Comparison of ENCODE assay signal across 17 mouse cellular contexts in the genomic region with DNA sequence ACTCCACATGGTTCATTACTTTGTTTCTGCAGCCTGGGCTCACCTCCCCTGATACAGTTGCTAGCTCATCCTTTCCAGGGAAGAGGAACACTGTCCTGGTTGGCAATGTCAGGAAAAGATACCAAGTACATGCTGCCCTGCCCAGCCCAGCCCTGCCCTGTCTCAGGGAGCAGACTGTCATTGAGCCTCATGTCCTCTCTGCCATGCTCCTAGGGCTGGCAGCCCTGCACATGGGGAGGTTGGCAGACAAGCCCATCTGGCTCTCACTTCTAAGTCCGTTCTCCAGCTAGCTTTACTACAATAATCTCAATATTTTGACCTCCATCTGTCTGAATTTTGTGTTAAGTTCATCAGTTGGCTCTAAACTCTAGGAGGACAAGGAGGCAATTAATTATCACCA.
A peak's percentile ranks its signal among the peaks of the same experiment; 100 is the strongest.
DNase-seq lines count a peak whose midpoint lies in the region; ATAC-seq and TF ChIP-seq lines count a peak whose summit lies in the region.
"Had no signal": no experiment of that assay in that cellular context is flagged by ENCODE, and none has a peak within 500 bp of the region (broad histone marks: within the 10 kb centered on the region; RNA-seq: fewer than 3 reads in every experiment).

No protein-coding gene starts in this region.

- WGBS in hindbrain, embryonic 16.5 days: 56% methylated on average over 1 of the region's 1 CpGs
- 73% methylated on average over 1 of the region's 1 CpGs for WGBS in hindbrain, embryonic 10.5 days
- 84% methylated on average over 1 of the region's 1 CpGs for WGBS in midbrain, postnatal 0 days
- WGBS in midbrain, embryonic 16.5 days: 80% methylated on average over 1 of the region's 1 CpGs
- 3% methylated on average over 1 of the region's 1 CpGs for WGBS in cerebellum, adult 2 months
- WGBS in forebrain, embryonic 16.5 days: 33% methylated on average over 1 of the region's 1 CpGs
- WGBS in limb, embryonic 10.5 days: 85% methylated on average over 1 of the region's 1 CpGs

- no peaks in the 10 kb centered on the region for H3K36me3 ChIP-seq in hindbrain, embryonic 16.5 days (ENCODE audit: control insufficient read depth, insufficient read depth, low read length)
- no peaks in the 10 kb centered on the region for H3K36me3 ChIP-seq in hindbrain, embryonic 10.5 days
- H3K36me3 ChIP-seq in midbrain, postnatal 0 days (ENCODE audit: insufficient read depth, low read length): no peaks in the 10 kb centered on the region
- H3K36me3 ChIP-seq in midbrain, embryonic 16.5 days (ENCODE audit: control insufficient read depth, insufficient read depth, low read length): no peaks in the 10 kb centered on the region
- H3K36me3 ChIP-seq in forebrain, embryonic 16.5 days (ENCODE audit: control insufficient read depth, insufficient read depth): no peaks in the 10 kb centered on the region
- no peaks in the 10 kb centered on the region for H3K36me3 ChIP-seq in limb, embryonic 10.5 days
- H3K36me3 ChIP-seq: G1E; limb, embryonic 12.5 days; liver, embryonic 15.5 days; midbrain, embryonic 10.5 days; neural tube, embryonic 15.5 days had no signal

- TF ChIP-seq POLR2A in cerebellum, adult 2 months (IDR thresholded peaks at IDR 0.05; ENCODE audit: borderline replicate concordance, insufficient read depth, low read length): no peak

- H3K27me3 ChIP-seq in hindbrain, embryonic 16.5 days (replicated peaks; ENCODE audit: control insufficient read depth, insufficient read depth, low read length): no peaks in the 10 kb centered on the region
- no peaks in the 10 kb centered on the region for H3K27me3 ChIP-seq in hindbrain, embryonic 10.5 days (ENCODE audit: insufficient read depth, poor library complexity, severe bottlenecking)
- H3K27me3 ChIP-seq in midbrain, postnatal 0 days (ENCODE audit: insufficient read depth, low read length): no peaks in the 10 kb centered on the region
- H3K27me3 ChIP-seq in midbrain, embryonic 16.5 days (ENCODE audit: control insufficient read depth, insufficient read depth, low read depth, low read length): no peaks in the 10 kb centered on the region
- no peaks in the 10 kb centered on the region for H3K27me3 ChIP-seq in cerebellum, adult 2 months (ENCODE audit: control insufficient read depth, insufficient read depth, low read length)
- no peaks in the 10 kb centered on the region for H3K27me3 ChIP-seq in forebrain, embryonic 16.5 days (replicated peaks; ENCODE audit: control insufficient read depth, insufficient read depth, low read length)
- H3K27me3 ChIP-seq in limb, embryonic 10.5 days (ENCODE audit: low read depth, poor library complexity, severe bottlenecking): no peaks in the 10 kb centered on the region
- H3K27me3 ChIP-seq: limb, embryonic 12.5 days; liver, embryonic 15.5 days; neural tube, embryonic 15.5 days had no signal

- H3K27ac ChIP-seq in hindbrain, embryonic 16.5 days (ENCODE audit: low read depth, low read length): no peak overlapping the region
- no peak overlapping the region for H3K27ac ChIP-seq in hindbrain, embryonic 10.5 days
- H3K27ac ChIP-seq in midbrain, postnatal 0 days (ENCODE audit: low read depth, low read length): no peak overlapping the region
- H3K27ac ChIP-seq in midbrain, embryonic 16.5 days (ENCODE audit: low read length): no peak overlapping the region
- H3K27ac ChIP-seq in cerebellum, adult 2 months (ENCODE audit: insufficient read depth, low read length): no peak overlapping the region
- H3K27ac ChIP-seq in forebrain, embryonic 16.5 days (ENCODE audit: low read length): no peak overlapping the region
- no peak overlapping the region for H3K27ac ChIP-seq in limb, embryonic 10.5 days
- H3K27ac ChIP-seq: limb, embryonic 12.5 days; liver, embryonic 15.5 days; midbrain, embryonic 10.5 days; neural tube, embryonic 15.5 days had no signal

- TF ChIP-seq CTCF in midbrain, postnatal 0 days (IDR thresholded peaks at IDR 0.05): no peak
- no peak for TF ChIP-seq CTCF in cerebellum, adult 2 months (IDR thresholded peaks at IDR 0.05; ENCODE audit: borderline replicate concordance, insufficient read depth, low read depth, low read length)

- no peak overlapping the region for H3K4me2 ChIP-seq in hindbrain, embryonic 16.5 days (ENCODE audit: low read length)
- H3K4me2 ChIP-seq in midbrain, postnatal 0 days (ENCODE audit: low read depth, low read length, poor library complexity, severe bottlenecking): no peak overlapping the region
- no peak overlapping the region for H3K4me2 ChIP-seq in midbrain, embryonic 16.5 days (ENCODE audit: low read length)
- no peak overlapping the region for H3K4me2 ChIP-seq in forebrain, embryonic 16.5 days (ENCODE audit: low read length)
- H3K4me2 ChIP-seq: limb, embryonic 12.5 days; liver, embryonic 15.5 days; neural tube, embryonic 15.5 days had no signal

- H3K4me3 ChIP-seq in hindbrain, embryonic 16.5 days (ENCODE audit: low read length): no peak overlapping the region
- no peak overlapping the region for H3K4me3 ChIP-seq in hindbrain, embryonic 10.5 days
- H3K4me3 ChIP-seq in midbrain, postnatal 0 days (ENCODE audit: low read depth, low read length): no peak overlapping the region
- H3K4me3 ChIP-seq in midbrain, embryonic 16.5 days (ENCODE audit: low read depth, low read length): no peak overlapping the region
- no peak overlapping the region for H3K4me3 ChIP-seq in cerebellum, adult 2 months (replicated peaks; ENCODE audit: insufficient read depth, low read depth, low read length)
- no peak overlapping the region for H3K4me3 ChIP-seq in forebrain, embryonic 16.5 days (replicated peaks; ENCODE audit: low read length)
- H3K4me3 ChIP-seq in limb, embryonic 10.5 days: no peak overlapping the region
- H3K4me3 ChIP-seq: limb, embryonic 12.5 days; liver, embryonic 15.5 days; midbrain, embryonic 10.5 days; neural tube, embryonic 15.5 days had no signal

- no peaks in the 10 kb centered on the region; the same call in 1 of the 2 replicates for H3K4me1 ChIP-seq in hindbrain, embryonic 16.5 days (ENCODE audit: control insufficient read depth, insufficient read depth, low read depth, low read length)
- H3K4me1 ChIP-seq in hindbrain, embryonic 10.5 days (replicated peaks): peaks cover 23% of the 10 kb centered on the region
- no peaks in the 10 kb centered on the region for H3K4me1 ChIP-seq in midbrain, postnatal 0 days (ENCODE audit: insufficient read depth, low read length)
- peaks cover 7% of the 10 kb centered on the region; the same call in 1 of the 2 replicates for H3K4me1 ChIP-seq in midbrain, embryonic 16.5 days (ENCODE audit: control insufficient read depth, insufficient read depth, low read length)
- H3K4me1 ChIP-seq in cerebellum, adult 2 months (ENCODE audit: control insufficient read depth, insufficient read depth, low read length): peaks cover 25% of the 10 kb centered on the region; the same call in 1 of the 2 replicates
- H3K4me1 ChIP-seq in forebrain, embryonic 16.5 days (replicated peaks; ENCODE audit: control insufficient read depth, insufficient read depth, low read length): peaks cover 15% of the 10 kb centered on the region
- H3K4me1 ChIP-seq in limb, embryonic 10.5 days: peaks cover 7% of the 10 kb centered on the region; the same call in 1 of the 2 replicates
- H3K4me1 ChIP-seq: liver, embryonic 15.5 days had no signal

- H3K9me3 ChIP-seq in hindbrain, embryonic 16.5 days (ENCODE audit: control insufficient read depth, low read length): no peaks in the 10 kb centered on the region
- no peaks in the 10 kb centered on the region for H3K9me3 ChIP-seq in hindbrain, embryonic 10.5 days
- H3K9me3 ChIP-seq in midbrain, postnatal 0 days (ENCODE audit: low read length): no peaks in the 10 kb centered on the region
- H3K9me3 ChIP-seq in midbrain, embryonic 16.5 days (replicated peaks; ENCODE audit: control insufficient read depth, low read length, poor library complexity, severe bottlenecking): no peaks in the 10 kb centered on the region
- H3K9me3 ChIP-seq in forebrain, embryonic 16.5 days (ENCODE audit: control insufficient read depth, low read length): no peaks in the 10 kb centered on the region
- no peaks in the 10 kb centered on the region for H3K9me3 ChIP-seq in limb, embryonic 10.5 days (replicated peaks)
- H3K9me3 ChIP-seq: limb, embryonic 12.5 days; liver, embryonic 15.5 days; midbrain, embryonic 10.5 days; neural tube, embryonic 15.5 days had no signal

- no peak overlapping the region for H3K9ac ChIP-seq in hindbrain, embryonic 16.5 days (ENCODE audit: low read depth, low read length)
- no peak overlapping the region for H3K9ac ChIP-seq in midbrain, postnatal 0 days (replicated peaks; ENCODE audit: low read length, poor library complexity, severe bottlenecking)
- H3K9ac ChIP-seq in midbrain, embryonic 16.5 days (ENCODE audit: low read depth, low read length): no peak overlapping the region
- no peak overlapping the region for H3K9ac ChIP-seq in forebrain, embryonic 16.5 days (replicated peaks; ENCODE audit: low read depth, low read length)
- H3K9ac ChIP-seq: limb, embryonic 12.5 days; liver, embryonic 15.5 days; neural tube, embryonic 15.5 days had no signal

- DNase-seq in hindbrain, embryonic 10.5 days (ENCODE audit: low spot score): no peak
- DNase-seq in midbrain, postnatal 0 days (ENCODE audit: low spot score): peak; percentile 49
- DNase-seq in cerebellum, adult 2 months: peak; percentile 59 to 80
- no peak for DNase-seq in limb, embryonic 10.5 days (ENCODE audit: low spot score)
- DNase-seq: embryo, embryonic 11 days; kidney, postnatal 14 days; lung, postnatal 10 days; spleen, adult 18-20 months; thymus, postnatal 25 days had no signal

- ATAC-seq in hindbrain, embryonic 16.5 days: peak; percentile 40; the same call in 1 of the 2 replicates
- no peak for ATAC-seq in midbrain, postnatal 0 days (ENCODE audit: low FRiP score)
- no peak for ATAC-seq in midbrain, embryonic 16.5 days
- peak; percentile 60 for ATAC-seq in forebrain, embryonic 16.5 days

Comparison
In these comparisons a context has a peak if more than half of its experiments do, and no peak if none do; other contexts are left out.
1. ATAC-seq: peak in hindbrain, embryonic 16.5 days (single experiment) and forebrain, embryonic 16.5 days (single experiment); none in midbrain, postnatal 0 days (single experiment) and midbrain, embryonic 16.5 days (single experiment).
2. DNase-seq: peak in midbrain, postnatal 0 days (single experiment) and cerebellum, adult 2 months (2 of 2); none in hindbrain, embryonic 10.5 days (single experiment) and limb, embryonic 10.5 days (single experiment).